Mouse (Mus musculus): ENCODE measurements around the gene Rbm38.

DNA sequence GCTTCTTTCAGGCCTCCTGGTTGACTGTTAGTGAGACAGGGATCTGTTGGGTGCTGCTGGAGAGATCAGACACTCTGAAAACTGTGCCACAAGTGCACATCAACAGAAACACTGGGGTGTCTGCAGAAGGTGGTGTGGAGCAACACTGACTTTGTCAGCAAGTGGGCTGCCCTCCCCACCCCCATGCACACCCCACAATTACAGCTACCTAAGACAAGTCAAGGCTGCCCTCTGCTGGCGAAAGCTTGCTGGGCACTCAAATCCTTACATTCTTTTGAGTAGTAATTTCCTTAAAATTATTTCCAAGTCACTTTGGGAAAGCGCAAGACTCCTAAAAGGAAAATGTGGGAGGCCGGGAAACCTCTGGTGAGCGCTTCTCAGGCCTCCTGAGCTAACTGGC lies 24.1 kb upstream of the Rbm38 start:
- peak; percentile 90 for TF ChIP-seq CTCF (IDR thresholded peaks at IDR 0.05; ENCODE audit: low read depth, low read length)
- no peak for TF ChIP-seq POLR2A (IDR thresholded peaks at IDR 0.05; ENCODE audit: borderline replicate concordance, low read depth, low read length)
